Mouse (Mus musculus): ENCODE measurements around the gene Fgfr1op2. TPM values are rescaled to one million over a fixed set of nuclear protein-coding genes. Genes with fewer than 3 reads are reported as not detected.

The Fgfr1op2 gene
- total RNA-seq, 1 experiment from 2014 or later, result 94.2 TPM

DNA sequence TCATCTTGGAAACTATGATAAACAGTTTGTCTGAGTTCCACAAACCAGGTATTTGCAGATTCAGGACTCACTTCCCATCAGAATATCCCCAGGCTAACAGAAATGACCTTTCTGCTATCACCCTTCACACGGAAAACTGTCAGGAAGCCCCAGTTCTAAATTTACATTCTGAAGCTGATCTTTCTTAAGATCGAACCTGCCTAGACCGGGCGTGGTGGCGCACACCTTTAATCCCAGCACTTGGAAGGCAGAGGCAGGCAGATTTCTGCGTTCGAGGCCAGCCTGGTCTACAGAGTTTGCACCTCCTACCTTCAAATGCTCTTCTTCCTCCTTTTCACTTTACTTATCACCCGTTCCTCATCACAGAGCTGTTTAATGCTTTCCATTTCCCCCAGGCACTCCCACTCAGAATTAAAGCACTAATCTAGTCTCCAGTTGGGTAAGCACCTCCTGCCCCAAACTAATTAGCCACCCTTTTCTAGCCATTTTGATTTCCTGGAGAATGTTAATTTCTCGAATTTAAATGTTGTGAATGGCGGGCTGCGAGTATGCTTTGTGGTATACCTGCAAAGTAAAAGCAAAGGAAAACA, 64.7 kb downstream of the Fgfr1op2 start:
- no peak for DNase-seq

DNA sequence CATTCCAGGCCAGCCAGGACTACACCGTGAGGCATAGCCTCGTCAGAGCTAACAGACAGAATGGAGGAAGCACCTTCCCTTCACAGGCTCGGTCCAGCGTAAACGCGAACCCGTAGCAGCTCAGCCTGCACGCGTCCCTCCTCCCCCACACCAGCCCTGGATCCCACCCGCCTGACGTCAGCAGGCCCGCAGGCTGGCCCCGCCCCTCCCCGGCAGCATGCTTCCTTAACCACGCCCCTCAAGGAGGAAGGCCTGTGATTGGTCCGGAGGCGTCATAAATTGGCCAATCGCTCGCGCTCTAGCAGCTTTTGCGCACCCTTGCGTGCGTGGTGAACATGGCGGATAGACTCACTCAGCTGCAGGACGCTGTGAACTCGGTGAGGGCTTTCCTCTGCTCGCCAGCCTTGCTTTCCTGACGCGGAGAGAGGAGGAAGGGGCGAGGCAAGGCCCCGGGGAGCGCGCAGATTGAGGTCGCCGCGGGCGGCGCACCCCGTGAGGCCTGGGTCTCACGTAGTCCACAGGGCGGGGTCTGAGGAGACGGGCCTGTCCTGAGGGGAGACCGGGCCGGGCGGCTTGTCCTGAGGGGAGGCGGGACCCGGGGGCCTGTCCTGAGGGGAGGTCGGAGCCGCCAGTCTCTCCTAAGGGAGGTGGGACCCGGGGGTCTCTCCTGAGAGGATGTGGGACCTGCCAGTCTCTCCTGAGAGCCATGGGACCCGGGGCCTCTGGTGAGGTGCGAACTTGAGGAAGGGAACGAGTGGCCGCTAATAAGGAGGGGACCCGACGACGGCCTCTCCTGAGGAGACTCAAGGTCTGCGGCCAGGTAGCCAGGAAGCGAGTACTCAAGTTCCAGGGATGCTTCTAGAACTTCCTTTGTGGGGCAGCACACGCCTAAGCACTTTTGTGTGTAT, 65.5 kb downstream of the Fgfr1op2 start, which contains the start of the genes Med21 and Tm7sf3:
Gene Med21, plus strand, starts transcription at position 272 of the 908 bp plus-strand sequence.
Gene Tm7sf3, minus strand, starts transcription at position 549 of the 908 bp plus-strand sequence.
- peak; percentile 100 for DNase-seq

DNA sequence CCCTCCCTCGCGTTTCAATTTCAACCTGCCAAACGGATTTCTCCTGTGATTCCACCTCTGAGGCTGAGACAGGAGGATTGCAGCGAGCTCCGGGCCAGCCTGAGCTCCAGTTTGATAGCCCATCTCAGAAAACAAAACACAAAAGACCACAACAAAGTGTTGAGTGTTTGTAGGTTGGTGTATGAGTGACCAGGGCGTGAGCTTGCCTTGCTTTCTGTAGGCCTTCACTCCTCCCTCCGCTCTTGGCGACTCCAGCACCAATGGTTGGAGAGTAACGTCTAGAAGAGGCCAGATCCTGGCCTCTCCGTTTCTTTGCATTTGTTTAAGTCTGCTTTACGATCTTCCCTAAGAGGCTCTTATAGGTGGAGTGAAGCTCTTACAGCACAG, 66.2 kb downstream of the Fgfr1op2 start:
- peak; percentile 39 for DNase-seq

Other genes with a start within 250 kb of the Fgfr1op2 start
- 91.9 and 93.3 TPM in 2 replicates for gene Itpr2, start 75.0 kb upstream of the Fgfr1op2 start, total RNA-seq (2021)
- gene Ints13, start 632 bp downstream of the Fgfr1op2 start, total RNA-seq (2021), result 40.4 and 48.7 TPM in 2 replicates
- 63.7 and 66.8 TPM in 2 replicates for gene Med21, start 65.3 kb downstream of the Fgfr1op2 start, total RNA-seq (2021)
- 38.3 and 40.4 TPM in 2 replicates for gene Tm7sf3, start 65.6 kb downstream of the Fgfr1op2 start, total RNA-seq (2021)
- gene Stk38l, start 147.8 kb downstream of the Fgfr1op2 start, total RNA-seq (2021), result 17.8 and 18.9 TPM in 2 replicates
- gene Arntl2, start 218.9 kb downstream of the Fgfr1op2 start, total RNA-seq (2021), result 1.3 and 3.2 TPM in 2 replicates